Mouse (Mus musculus) heart, embryonic 14.5 days (tissue): Measurements from ENCODE around the gene Nsmf. TPM values are rescaled to one million over a fixed set of nuclear protein-coding genes. Genes with fewer than 3 reads are reported as not detected.

Experiments
- ATAC-seq: fragments of 200-750 bp; cut with Nextera tagmentation; 2 replicates; pipeline ENCODE4 v1.8.0; 2017; ENCODE audit warnings: low read depth, moderate TSS enrichment; ENCODE audit not compliant: insufficient number of reproducible peaks, insufficient read depth, low FRiP score
- H3K27ac ChIP-seq, 2 experiments: fragments of 200-500 bp in 1 of 2; fragments of 300-500 bp in 1 of 2; sonication (generic) in 1 of 2; replicated peaks in 1 of 2; 2 replicates each; pipeline ENCODE4 v1.5.1; 2012 to 2014; ENCODE audit warnings: low read depth in 2 of 2, low read length in 2 of 2, control low read depth in 1 of 2, mild to moderate bottlenecking in 1 of 2, mixed read lengths in 1 of 2; ENCODE audit not compliant: control insufficient read depth in 1 of 2, insufficient read depth in 1 of 2
- H3K27me3 ChIP-seq: fragments of 300-500 bp; sonication (generic); 2 replicates; pipeline ENCODE4 v1.6.1; 2014; ENCODE audit warnings: mild to moderate bottlenecking, low read length, control low read depth; ENCODE audit not compliant: control insufficient read depth, insufficient read depth
- H3K36me3 ChIP-seq: fragments of 300-500 bp; sonication (generic); 2 replicates; pipeline ENCODE4 v1.6.1; 2014; ENCODE audit warnings: mild to moderate bottlenecking, control low read depth, low read length, mixed read lengths; ENCODE audit not compliant: control insufficient read depth, insufficient read depth
- H3K4me1 ChIP-seq, 2 experiments: fragments of 200-500 bp in 1 of 2; fragments of 300-500 bp in 1 of 2; sonication (generic) in 1 of 2; 2 replicates each; pipeline ENCODE4 v1.6.1; 2012 to 2014; ENCODE audit warnings: low read length in 2 of 2, control low read depth in 1 of 2, mixed read lengths in 1 of 2; ENCODE audit not compliant: control insufficient read depth in 2 of 2, insufficient read depth in 2 of 2
- H3K4me2 ChIP-seq: fragments of 300-500 bp; sonication (generic); 2 replicates; pipeline ENCODE4 v1.6.1; 2014; ENCODE audit warnings: mild to moderate bottlenecking, low read length
- H3K4me3 ChIP-seq, 2 experiments: fragments of 200-500 bp in 1 of 2; fragments of 300-500 bp in 1 of 2; sonication (generic) in 1 of 2; 2 replicates each; pipeline ENCODE4 v1.5.1; 2012 to 2014; ENCODE audit warnings: low read length in 2 of 2, mild to moderate bottlenecking in 2 of 2, control low read depth in 1 of 2, low read depth in 1 of 2, moderate library complexity in 1 of 2; ENCODE audit not compliant: control insufficient read depth in 1 of 2, insufficient read depth in 1 of 2
- H3K9ac ChIP-seq: fragments of 300-500 bp; sonication (generic); 2 replicates; pipeline ENCODE4 v1.6.1; 2014; ENCODE audit warnings: mild to moderate bottlenecking, low read length
- H3K9me3 ChIP-seq: fragments of 300-500 bp; sonication (generic); 2 replicates; pipeline ENCODE4 v1.6.1; 2016; ENCODE audit warnings: low read length, control low read depth; ENCODE audit not compliant: control insufficient read depth
- WGBS: fragments of 180-500 bp; shearing (Covaris S2); extraction: QIAGEN DNeasy Blood & Tissue Kit; methylation state at CpG from one replicate; pipeline ENCODE4 v1.1.7; 2014; 5-methylcytosine and 5-hydroxymethylcytosine counted together
- polyA plus RNA-seq: library from polyadenylated mRNA; unstranded; fragments of >200 nt; fragmentation: Nextera tagmentation; extraction: Ambion mirVana; gene quantifications from 2 replicates; pipeline ENCODE4 v1.2.1, GENCODE M21; 2014

Gene Nsmf
- polyA plus RNA-seq, 1 experiment from 2014 or later, result 48.1 TPM

GRCm38 (mm10) chr2:25065537-25065936 is 11.4 kb downstream of the Nsmf start:
- no peak overlapping the region for H3K4me2 ChIP-seq
- H3K4me1 ChIP-seq, result no peaks in the 10 kb centered on the region
- ATAC-seq, result no peak
- H3K9me3 ChIP-seq, result no peaks in the 10 kb centered on the region
- no peaks in the 10 kb centered on the region for H3K27me3 ChIP-seq
- no peak overlapping the region for H3K9ac ChIP-seq
- peaks cover 22% of the 10 kb centered on the region for H3K36me3 ChIP-seq
- H3K27ac ChIP-seq, result no peak overlapping the region
- H3K4me3 ChIP-seq, result no peak overlapping the region

- no peaks in the 10 kb centered on the region for H3K27me3 ChIP-seq
- peaks cover 12% of the 10 kb centered on the region for H3K36me3 ChIP-seq
- H3K9ac ChIP-seq, result no peak overlapping the region
- H3K4me1 ChIP-seq, result no peaks in the 10 kb centered on the region
- H3K27ac ChIP-seq, result no peak overlapping the region
- no peak for ATAC-seq
- no peaks in the 10 kb centered on the region for H3K9me3 ChIP-seq
- H3K4me2 ChIP-seq, result no peak overlapping the region
- 80% methylated on average over 4 of the region's 4 CpGs for WGBS
- H3K4me3 ChIP-seq, result no peak overlapping the region
These were observed 12.4 kb downstream of the Nsmf start for GRCm38 (mm10) chr2:25066552-25066951.

- Histone ChIP-seq H3K4me1 (no peaks in the 10 kb centered on the region), H3K4me3 (no peak overlapping the region), H3K9me3 (no peaks in the 10 kb centered on the region), H3K4me2 (no peak overlapping the region), H3K27ac (no peak overlapping the region), H3K36me3 (no peaks in the 10 kb centered on the region), H3K9ac (no peak overlapping the region), H3K27me3 (no peaks in the 10 kb centered on the region)
- no peak for ATAC-seq
- WGBS, result 69% methylated on average over 4 of the region's 4 CpGs
These were observed 15.4 kb downstream of the Nsmf start for GRCm38 (mm10) chr2:25069537-25069936.

DNA sequence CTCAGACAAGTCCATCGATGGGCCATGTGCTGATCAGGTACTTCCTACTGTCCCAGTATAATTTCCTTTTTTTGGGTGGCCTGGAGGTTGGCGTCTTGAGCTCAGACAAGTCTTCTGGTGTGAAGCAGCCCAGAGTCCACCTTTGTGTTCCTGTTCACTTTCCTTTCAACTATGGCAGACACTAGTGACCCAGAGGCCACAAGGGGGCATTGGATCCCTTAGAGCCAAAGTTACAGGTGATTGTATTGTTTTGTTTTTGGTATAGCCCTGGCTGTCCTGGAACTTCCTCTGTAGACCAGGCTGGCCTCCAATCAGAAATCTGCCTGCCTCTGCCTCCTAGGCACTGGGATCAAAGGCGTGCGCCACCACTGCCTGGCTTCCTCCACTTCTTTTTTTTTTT is 18.2 kb downstream of the Nsmf start:
- no peaks in the 10 kb centered on the region for H3K4me1 ChIP-seq
- no peak overlapping the region for H3K4me3 ChIP-seq
- no peaks in the 10 kb centered on the region for H3K9me3 ChIP-seq
- H3K27me3 ChIP-seq, result no peaks in the 10 kb centered on the region
- H3K27ac ChIP-seq, result no peak overlapping the region
- 81% methylated on average over 4 of the region's 4 CpGs for WGBS
- ATAC-seq, result no peak
- H3K9ac ChIP-seq, result no peak overlapping the region
- no peaks in the 10 kb centered on the region for H3K36me3 ChIP-seq
- H3K4me2 ChIP-seq, result no peak overlapping the region

DNA sequence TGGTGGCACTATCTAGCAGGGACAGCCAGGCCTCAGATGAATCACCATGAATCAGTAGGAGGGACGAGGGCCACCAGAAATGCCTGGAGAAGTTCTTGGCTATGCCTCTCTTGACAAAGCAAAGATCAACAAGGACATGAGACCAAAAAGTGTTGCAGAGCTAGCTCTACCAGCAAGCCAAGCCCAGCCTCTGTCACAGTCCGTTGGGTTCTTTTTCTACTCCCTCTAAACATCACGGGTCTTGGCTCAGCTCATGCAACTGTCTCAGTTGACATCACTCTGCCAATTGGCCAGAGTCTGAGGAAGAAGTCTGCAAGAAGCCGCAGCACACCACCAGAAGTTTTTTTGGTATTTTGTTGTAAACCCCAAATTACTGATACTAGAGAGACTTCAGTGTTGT is 21.4 kb downstream of the Nsmf start:
- no peaks in the 10 kb centered on the region for H3K36me3 ChIP-seq
- H3K27me3 ChIP-seq, result no peaks in the 10 kb centered on the region
- H3K4me2 ChIP-seq, result no peak overlapping the region
- no peak for ATAC-seq
- no peak overlapping the region for H3K27ac ChIP-seq
- H3K9ac ChIP-seq, result no peak overlapping the region
- H3K9me3 ChIP-seq, result no peaks in the 10 kb centered on the region
- 66% methylated on average over 4 of the region's 4 CpGs for WGBS
- H3K4me3 ChIP-seq, result no peak overlapping the region
- no peaks in the 10 kb centered on the region for H3K4me1 ChIP-seq

- H3K4me2 ChIP-seq, result no peak overlapping the region
- H3K36me3 ChIP-seq, result no peaks in the 10 kb centered on the region
- no peaks in the 10 kb centered on the region for H3K4me1 ChIP-seq
- no peak overlapping the region for H3K9ac ChIP-seq
- H3K27ac ChIP-seq, result no peak overlapping the region
- peaks cover 4% of the 10 kb centered on the region; the same call in 1 of the 2 replicates for H3K27me3 ChIP-seq
- H3K9me3 ChIP-seq, result no peaks in the 10 kb centered on the region
- no peak for ATAC-seq
- H3K4me3 ChIP-seq, result no peak overlapping the region
- WGBS, result 77% methylated on average over 1 of the region's 1 CpGs
These were observed 24.8 kb downstream of the Nsmf start for GRCm38 (mm10) chr2:25078967-25079366.

GRCm38 (mm10) chr2:25080076-25080475 is 25.9 kb downstream of the Nsmf start, which contains the start of gene Entpd8:
TSS of gene Entpd8 (plus strand) at chr2:25080304.
- ATAC-seq, result no peak
- 44% methylated on average over 5 of the region's 5 CpGs for WGBS
- no peak within 1 kb of the TSS for H3K9ac ChIP-seq
- H3K4me2 ChIP-seq, result no peak within 1 kb of the TSS
- no peaks in the 10 kb centered on the region for H3K9me3 ChIP-seq
- H3K27me3 ChIP-seq, result peaks cover 4% of the 10 kb centered on the region; the same call in 1 of the 2 replicates
- H3K27ac ChIP-seq, result no peak within 1 kb of the TSS
- no peak within 1 kb of the TSS for H3K4me3 ChIP-seq
- H3K4me1 ChIP-seq, result no peaks in the 10 kb centered on the region
- H3K36me3 ChIP-seq, result no peaks in the 10 kb centered on the region

DNA sequence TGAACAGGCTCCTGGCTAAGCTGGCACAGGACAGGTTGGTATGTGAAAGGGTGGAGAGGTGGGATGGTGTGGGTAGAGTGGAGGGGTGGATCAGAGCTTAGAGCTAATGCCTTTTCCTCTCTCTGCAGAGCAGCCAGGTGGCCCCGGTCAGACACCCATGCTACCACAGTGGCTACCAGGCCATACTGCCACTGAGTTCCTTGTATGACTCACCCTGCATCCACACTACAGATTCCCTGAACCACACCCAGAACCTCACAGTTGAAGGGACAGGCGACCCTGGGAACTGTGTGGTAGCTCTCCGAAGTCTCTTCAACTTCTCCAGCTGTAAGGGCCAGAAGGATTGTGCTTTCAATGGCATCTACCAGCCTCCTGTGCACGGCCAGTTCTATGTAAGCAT is 29.5 kb downstream of the Nsmf start:
- H3K27ac ChIP-seq, result no peak overlapping the region
- H3K9me3 ChIP-seq, result no peaks in the 10 kb centered on the region
- H3K4me2 ChIP-seq, result no peak overlapping the region
- no peak overlapping the region for H3K4me3 ChIP-seq
- H3K36me3 ChIP-seq, result no peaks in the 10 kb centered on the region
- no peaks in the 10 kb centered on the region for H3K4me1 ChIP-seq
- 80% methylated on average over 4 of the region's 4 CpGs for WGBS
- peaks cover 4% of the 10 kb centered on the region; the same call in 1 of the 2 replicates for H3K27me3 ChIP-seq
- no peak overlapping the region for H3K9ac ChIP-seq
- no peak for ATAC-seq
